Mouse (Mus musculus): ENCODE data around the gene Cacna1s. TPM values are rescaled to one million over a fixed set of nuclear protein-coding genes. Genes with fewer than 3 reads are reported as not detected.

The Cacna1s gene
- total and polyA plus RNA-seq, 2 experiments from 2014 or later = 0.49 TPM; not detected in 1

DNA sequence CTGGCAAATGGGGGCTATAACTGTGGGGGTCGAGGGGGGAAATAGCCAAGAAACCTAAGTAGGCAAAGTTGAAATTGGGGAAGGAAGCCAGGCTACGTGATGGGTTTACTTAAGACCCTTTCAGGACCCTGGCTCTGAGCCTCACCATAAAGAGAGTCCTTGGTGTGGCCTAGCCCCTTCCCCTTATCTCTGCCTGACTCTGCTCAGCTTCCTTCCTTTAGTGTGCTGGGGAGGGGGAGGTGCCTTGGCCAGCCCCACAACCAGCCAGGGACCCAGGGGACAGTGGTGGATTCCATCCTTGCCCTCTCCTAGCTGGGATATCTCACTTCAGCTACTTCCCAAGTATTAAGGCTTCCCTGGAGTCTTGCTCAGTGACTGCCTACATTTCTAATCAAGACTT is 82.0 kb downstream of the Cacna1s start:
- WGBS = 54% methylated on average over 2 of the region's 2 CpGs
- peaks cover 15% of the 10 kb centered on the region for H3K27me3 ChIP-seq (ENCODE audit: control insufficient read depth, insufficient read depth, low read length)
- no peak overlapping the region; the same call in 1 of the 2 replicates for H3K4me3 ChIP-seq (ENCODE audit: low read depth, low read length)
- H3K9ac ChIP-seq (replicated peaks; ENCODE audit: low read depth, low read length) = no peak overlapping the region
- ATAC-seq (ENCODE audit: insufficient read depth, low read depth) (no peak), DNase-seq (ENCODE audit: low spot score) (no peak)
- no peaks in the 10 kb centered on the region for H3K36me3 ChIP-seq (replicated peaks; ENCODE audit: control insufficient read depth, insufficient read depth, low read length)
- no peak overlapping the region; the same call in 1 of the 2 replicates for H3K4me2 ChIP-seq (ENCODE audit: low read depth, low read length)
- H3K4me1 ChIP-seq (ENCODE audit: control insufficient read depth, insufficient read depth) = peaks cover 50% of the 10 kb centered on the region
- peak overlapping the region; percentile 44; the same call in 1 of the 2 replicates for H3K27ac ChIP-seq (ENCODE audit: low read depth)
- TF ChIP-seq CTCF (IDR thresholded peaks at IDR 0.05; ENCODE audit: low read depth) (no peak), EP300 (IDR thresholded peaks at IDR 0.05; ENCODE audit: low read depth) (no peak)
- no peaks in the 10 kb centered on the region for H3K9me3 ChIP-seq (replicated peaks; ENCODE audit: control insufficient read depth, low read length)

DNA sequence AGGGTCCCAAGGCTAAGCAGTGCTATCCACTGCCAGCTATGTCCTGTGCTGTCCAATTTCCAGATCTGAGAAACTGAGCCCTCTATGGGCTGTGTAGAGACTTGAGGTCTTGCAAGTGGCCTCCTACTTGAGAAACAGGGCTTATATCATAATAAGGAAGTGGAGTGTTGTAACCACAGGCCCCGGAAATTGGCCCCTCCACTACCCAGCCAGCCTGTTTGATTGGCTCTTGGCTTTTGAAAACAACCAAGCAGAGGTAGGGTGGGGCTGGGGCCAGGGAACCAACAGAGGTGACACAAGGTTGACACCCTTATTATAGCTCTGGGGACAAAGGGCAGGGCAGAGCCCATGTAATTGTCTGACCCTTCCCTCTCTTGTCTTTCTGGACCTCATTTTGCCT is 82.5 kb downstream of the Cacna1s start:
- H3K4me1 ChIP-seq (ENCODE audit: control insufficient read depth, insufficient read depth) = peaks cover 50% of the 10 kb centered on the region
- ATAC-seq (ENCODE audit: insufficient read depth, low read depth) = no peak
- DNase-seq (ENCODE audit: low spot score) = no peak
- H3K4me2 ChIP-seq (ENCODE audit: low read depth, low read length) = no peak overlapping the region; the same call in 1 of the 2 replicates
- H3K9me3 ChIP-seq (replicated peaks; ENCODE audit: control insufficient read depth, low read length) = no peaks in the 10 kb centered on the region
- 47% methylated on average over 1 of the region's 1 CpGs for WGBS
- no peak for TF ChIP-seq CTCF (IDR thresholded peaks at IDR 0.05; ENCODE audit: low read depth)
- no peak for TF ChIP-seq EP300 (IDR thresholded peaks at IDR 0.05; ENCODE audit: low read depth)
- no peak overlapping the region; the same call in 1 of the 2 replicates for H3K4me3 ChIP-seq (ENCODE audit: low read depth, low read length)
- H3K9ac ChIP-seq (replicated peaks; ENCODE audit: low read depth, low read length) = no peak overlapping the region
- H3K36me3 ChIP-seq (replicated peaks; ENCODE audit: control insufficient read depth, insufficient read depth, low read length) = no peaks in the 10 kb centered on the region
- H3K27me3 ChIP-seq (ENCODE audit: control insufficient read depth, insufficient read depth, low read length) = peaks cover 15% of the 10 kb centered on the region
- H3K27ac ChIP-seq (ENCODE audit: low read depth) = peak overlapping the region; percentile 44; the same call in 1 of the 2 replicates

DNA sequence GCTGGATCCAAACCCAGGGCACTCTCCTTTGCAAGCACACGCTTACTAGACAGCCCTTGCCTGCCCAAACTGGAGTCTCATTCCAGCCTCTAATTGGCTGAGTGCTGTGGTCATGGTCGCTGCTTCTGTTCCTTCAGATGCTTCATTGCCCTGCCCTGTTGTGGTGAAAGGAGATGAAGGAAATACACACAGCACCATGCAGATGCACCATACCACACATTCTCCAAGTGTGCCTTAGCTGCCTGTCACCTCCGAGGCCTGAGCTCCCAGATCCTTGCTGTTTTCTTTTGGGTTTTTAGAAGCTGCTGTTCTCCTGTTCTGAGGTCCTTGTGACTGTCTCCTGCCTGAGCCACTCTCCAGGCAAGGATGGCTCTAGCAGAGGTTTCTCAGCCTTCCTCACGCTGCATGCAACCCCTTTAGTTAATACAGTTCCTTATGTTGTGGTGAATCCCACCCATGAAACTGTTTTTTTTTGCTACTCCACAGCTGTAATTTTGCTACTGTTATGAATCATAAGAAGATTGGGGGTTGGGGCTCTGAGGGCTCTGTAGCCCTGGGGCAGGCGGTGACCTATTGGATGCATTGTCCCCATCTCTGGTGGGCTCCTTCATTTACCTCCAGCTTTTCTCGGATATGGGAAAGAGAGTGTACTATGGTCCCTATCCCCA is 83.4 kb downstream of the Cacna1s start:
- DNase-seq (ENCODE audit: low spot score) = no peak
- Histone ChIP-seq H3K9ac (replicated peaks; ENCODE audit: low read depth, low read length) (no peak overlapping the region), H3K4me2 (ENCODE audit: low read depth, low read length) (no peak overlapping the region; the same call in 1 of the 2 replicates), H3K27ac (ENCODE audit: low read depth) (peak overlapping the region; percentile 36; the same call in 1 of the 2 replicates), H3K4me3 (ENCODE audit: low read depth, low read length) (no peak overlapping the region), H3K36me3 (replicated peaks; ENCODE audit: control insufficient read depth, insufficient read depth, low read length) (no peaks in the 10 kb centered on the region), H3K4me1 (ENCODE audit: control insufficient read depth, insufficient read depth) (peaks cover 53% of the 10 kb centered on the region), H3K9me3 (replicated peaks; ENCODE audit: control insufficient read depth, low read length) (no peaks in the 10 kb centered on the region), H3K27me3 (ENCODE audit: control insufficient read depth, insufficient read depth, low read length) (peaks cover 15% of the 10 kb centered on the region)
- ATAC-seq (ENCODE audit: insufficient read depth, low read depth) = no peak
- TF ChIP-seq CTCF (IDR thresholded peaks at IDR 0.05; ENCODE audit: low read depth) (no peak), EP300 (IDR thresholded peaks at IDR 0.05; ENCODE audit: low read depth) (no peak)
- WGBS = 82% methylated on average over 6 of the region's 6 CpGs

DNA sequence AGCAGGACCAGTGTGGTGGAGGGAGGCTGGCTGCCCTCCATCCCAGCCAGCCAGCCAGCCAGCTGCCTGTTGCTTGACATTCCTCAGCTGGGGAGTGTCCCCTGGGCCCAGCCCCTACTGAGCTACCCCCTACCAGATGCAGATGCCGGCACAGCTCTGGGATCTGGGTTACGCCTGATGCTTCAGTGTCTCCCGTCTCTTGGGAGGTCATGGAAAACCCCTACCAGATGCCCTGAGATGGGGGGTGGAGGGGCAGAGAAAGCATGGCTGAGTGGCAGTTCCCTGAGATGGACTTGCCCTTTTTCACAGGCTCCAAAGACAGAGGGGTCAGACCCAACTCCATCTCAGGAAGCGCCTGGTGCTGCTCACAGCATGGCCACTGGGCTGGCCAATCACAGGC is 84.0 kb downstream of the Cacna1s start:
- Histone ChIP-seq H3K9me3 (replicated peaks; ENCODE audit: control insufficient read depth, low read length) (no peaks in the 10 kb centered on the region), H3K4me3 (ENCODE audit: low read depth, low read length) (no peak overlapping the region), H3K4me1 (ENCODE audit: control insufficient read depth, insufficient read depth) (peaks cover 50% of the 10 kb centered on the region), H3K27me3 (ENCODE audit: control insufficient read depth, insufficient read depth, low read length) (peaks cover 13% of the 10 kb centered on the region), H3K4me2 (ENCODE audit: low read depth, low read length) (no peak overlapping the region), H3K27ac (ENCODE audit: low read depth) (peak overlapping the region; percentile 36; the same call in 1 of the 2 replicates), H3K36me3 (replicated peaks; ENCODE audit: control insufficient read depth, insufficient read depth, low read length) (no peaks in the 10 kb centered on the region), H3K9ac (replicated peaks; ENCODE audit: low read depth, low read length) (no peak overlapping the region)
- ATAC-seq (ENCODE audit: insufficient read depth, low read depth) = no peak
- WGBS = 60% methylated on average over 4 of the region's 4 CpGs
- TF ChIP-seq CTCF (IDR thresholded peaks at IDR 0.05; ENCODE audit: low read depth) (no peak), EP300 (IDR thresholded peaks at IDR 0.05; ENCODE audit: low read depth) (no peak)
- DNase-seq (ENCODE audit: low spot score) = no peak

DNA sequence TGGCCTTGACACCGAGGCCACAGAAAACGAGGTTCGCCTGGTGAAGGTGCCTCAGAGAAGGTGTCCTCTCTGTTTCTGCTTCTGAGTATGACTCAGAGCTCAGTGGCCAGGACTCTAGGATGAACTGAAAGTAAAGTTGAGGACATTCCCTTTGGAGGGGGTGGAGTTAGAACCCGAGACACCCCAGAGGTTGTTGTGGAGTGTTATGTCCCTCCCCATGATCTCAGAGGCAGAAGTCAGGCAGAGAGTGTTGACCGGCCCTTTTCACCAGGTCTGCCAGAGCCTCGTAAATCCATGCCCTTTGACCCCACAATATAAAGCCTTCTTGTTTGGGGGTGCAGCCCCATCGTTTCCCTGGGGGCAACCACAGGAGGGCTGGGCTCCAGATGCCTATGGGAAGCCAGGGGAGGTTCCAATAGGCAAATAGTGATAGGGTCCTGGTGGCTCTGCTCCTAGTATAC is 84.6 kb downstream of the Cacna1s start:
- Histone ChIP-seq H3K4me2 (ENCODE audit: low read depth, low read length) (no peak overlapping the region), H3K27me3 (ENCODE audit: control insufficient read depth, insufficient read depth, low read length) (peaks cover 8% of the 10 kb centered on the region), H3K4me3 (ENCODE audit: low read depth, low read length) (no peak overlapping the region), H3K27ac (ENCODE audit: low read depth) (0 out of 2 replicates have a peak overlapping the region, but pooled peaks have one; percentile 36), H3K9ac (replicated peaks; ENCODE audit: low read depth, low read length) (no peak overlapping the region), H3K36me3 (replicated peaks; ENCODE audit: control insufficient read depth, insufficient read depth, low read length) (no peaks in the 10 kb centered on the region), H3K9me3 (replicated peaks; ENCODE audit: control insufficient read depth, low read length) (no peaks in the 10 kb centered on the region), H3K4me1 (ENCODE audit: control insufficient read depth, insufficient read depth) (peaks cover 44% of the 10 kb centered on the region)
- WGBS = 46% methylated on average over 7 of the region's 7 CpGs
- ATAC-seq (ENCODE audit: insufficient read depth, low read depth) (no peak), DNase-seq (ENCODE audit: low spot score) (no peak)
- TF ChIP-seq EP300 (IDR thresholded peaks at IDR 0.05; ENCODE audit: low read depth) (no peak), CTCF (IDR thresholded peaks at IDR 0.05; ENCODE audit: low read depth) (no peak)
